Mouse (Mus musculus) thymus, postnatal 4 days (tissue): ENCODE measurements around the gene Adgrv1.

Experiments
- DNase-seq: peaks from one replicate; pipeline ENCODE4 v3.0.0; 2021

The Adgrv1 gene

GRCm38 (mm10) chr13:81236758-81237395 is 396.1 kb downstream of the Adgrv1 start:
- no peak for DNase-seq

GRCm38 (mm10) chr13:81234031-81234430 is 398.9 kb downstream of the Adgrv1 start:
- DNase-seq = no peak

GRCm38 (mm10) chr13:81232839-81233238 is 400.1 kb downstream of the Adgrv1 start:
- no peak for DNase-seq

GRCm38 (mm10) chr13:81230161-81230560 is 402.8 kb downstream of the Adgrv1 start:
- no peak for DNase-seq

- DNase-seq = no peak
These were observed 409.2 kb downstream of the Adgrv1 start for GRCm38 (mm10) chr13:81223768-81224167.

DNA sequence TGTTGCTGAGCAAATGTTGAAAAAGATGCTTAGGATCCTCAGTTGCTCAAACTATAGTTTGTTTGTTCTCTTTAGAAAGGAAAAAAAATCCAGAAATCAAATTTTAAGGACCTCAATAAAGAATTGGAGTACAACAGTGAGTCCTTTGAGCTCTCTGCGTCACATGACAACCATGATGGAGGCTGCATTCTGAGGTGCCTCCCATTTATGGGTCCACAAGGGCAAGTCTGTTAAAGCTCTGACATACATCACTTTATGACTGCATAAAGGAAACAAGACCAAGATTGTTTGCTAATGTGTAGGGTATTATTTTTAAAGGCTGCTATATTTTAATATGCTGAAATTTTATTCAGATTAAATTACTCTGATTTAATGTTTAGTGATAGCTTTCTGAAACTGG is 410.6 kb downstream of the Adgrv1 start:
- DNase-seq = no peak

- no peak for DNase-seq
These were observed 421.5 kb downstream of the Adgrv1 start for GRCm38 (mm10) chr13:81211436-81211835.

DNA sequence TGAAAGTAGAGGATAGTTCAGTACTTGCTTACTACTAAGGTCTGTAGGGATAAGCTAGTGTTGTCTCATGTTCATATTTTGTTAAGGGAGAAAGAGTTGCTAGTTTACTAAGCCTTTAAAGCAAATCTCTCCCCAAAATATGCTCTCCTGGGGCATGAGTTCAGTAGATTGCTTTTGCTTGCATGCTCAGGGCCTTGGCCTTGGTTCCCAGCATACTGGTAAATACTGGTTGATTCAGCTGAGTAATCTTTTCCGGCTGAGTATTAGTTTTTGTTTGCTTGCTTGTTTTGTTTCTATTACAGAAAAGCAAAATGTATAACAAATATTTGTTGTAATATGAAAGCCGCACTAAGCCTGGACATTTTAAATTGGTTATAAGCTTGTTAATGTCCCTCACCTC is 422.4 kb downstream of the Adgrv1 start:
- DNase-seq = no peak

- DNase-seq = no peak
These were observed 423.1 kb downstream of the Adgrv1 start for GRCm38 (mm10) chr13:81209815-81210214.

GRCm38 (mm10) chr13:81208106-81208613 is 424.8 kb downstream of the Adgrv1 start:
- DNase-seq = no peak

DNA sequence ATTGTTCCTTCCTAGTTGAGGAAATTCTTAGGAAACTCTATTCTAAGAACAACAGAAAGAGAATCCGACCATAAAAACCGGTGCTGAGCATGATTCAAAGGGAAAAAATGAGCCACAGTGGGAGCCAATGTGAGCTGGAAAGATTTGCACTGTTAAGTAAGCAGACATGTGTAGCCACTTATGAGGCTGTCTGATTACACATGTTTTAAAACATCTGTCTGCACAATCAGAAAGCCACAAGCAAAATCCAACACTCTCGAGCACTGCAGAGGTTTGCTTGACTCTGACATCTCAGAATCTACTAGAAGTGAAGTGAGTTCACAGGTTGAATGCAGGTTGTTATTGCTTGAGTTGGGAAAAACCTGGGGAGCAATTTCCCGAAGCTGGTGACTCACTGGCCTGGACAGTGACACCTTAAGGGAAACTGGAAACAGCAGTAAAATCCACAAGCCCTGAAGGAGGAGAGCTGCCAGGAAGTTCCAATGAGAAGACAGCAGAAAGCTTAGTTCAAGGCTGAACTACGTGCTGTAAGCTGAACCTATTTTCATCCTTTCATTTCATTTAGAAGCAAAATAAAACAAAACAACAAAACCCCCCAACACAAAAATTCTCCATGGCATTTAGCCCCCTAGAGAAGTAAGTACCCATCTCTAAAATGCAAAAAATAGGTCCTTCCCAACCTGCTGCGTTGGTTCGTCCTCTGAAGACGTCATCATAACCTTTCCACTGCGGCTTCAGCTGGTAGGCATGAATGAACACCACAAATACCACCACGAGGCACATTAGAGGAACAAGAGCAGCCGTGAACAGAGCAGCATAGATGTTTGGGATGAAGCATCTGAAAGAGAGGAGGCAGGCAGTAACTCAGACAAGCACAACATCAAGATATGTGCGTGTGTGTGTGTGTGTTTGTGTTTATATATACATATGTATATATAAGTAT is 450.7 kb downstream of the Adgrv1 start:
- DNase-seq = no peak

DNA sequence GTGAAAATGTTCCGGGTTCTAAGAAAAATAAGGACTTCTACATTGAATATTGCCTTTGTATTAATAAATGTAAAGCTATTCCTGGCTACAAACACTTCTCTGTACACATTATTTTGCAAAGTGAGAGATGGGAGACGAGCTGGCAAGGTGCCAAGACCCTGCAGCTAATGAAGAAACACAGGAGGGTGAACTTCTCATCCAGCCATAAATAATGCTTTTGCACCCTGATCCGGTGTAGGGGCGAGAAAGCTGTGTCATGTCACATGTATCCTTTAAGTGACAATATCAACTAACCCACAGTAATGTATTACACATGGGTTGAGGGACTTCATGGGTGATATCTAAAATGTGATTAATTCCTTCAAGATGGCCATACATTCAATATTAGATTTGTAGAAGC is 451.5 kb downstream of the Adgrv1 start:
- DNase-seq = no peak

GRCm38 (mm10) chr13:81176820-81177219 is 456.1 kb downstream of the Adgrv1 start:
- no peak for DNase-seq

DNA sequence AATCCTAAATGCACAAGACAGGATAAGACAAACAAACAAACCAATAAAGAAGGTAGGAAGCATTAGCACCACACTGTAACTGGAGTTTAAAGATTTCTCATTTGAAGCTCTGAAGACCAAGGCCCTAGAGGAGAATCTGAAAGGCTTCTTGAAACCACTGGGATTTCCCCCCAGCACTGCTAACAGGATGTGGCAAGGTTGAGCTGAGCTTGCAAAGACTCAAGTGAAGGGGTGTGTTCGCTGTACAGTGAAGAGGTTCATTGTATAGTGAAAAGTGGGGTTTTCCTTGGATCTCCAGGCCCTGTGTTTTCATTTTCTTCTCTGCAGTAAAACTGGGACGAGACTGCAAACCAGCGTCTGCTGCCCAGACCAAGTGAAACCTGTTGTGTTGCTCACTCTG is 456.9 kb downstream of the Adgrv1 start:
- DNase-seq = peak; percentile 23

GRCm38 (mm10) chr13:81171115-81171514 is 461.8 kb downstream of the Adgrv1 start:
- DNase-seq = no peak

DNA sequence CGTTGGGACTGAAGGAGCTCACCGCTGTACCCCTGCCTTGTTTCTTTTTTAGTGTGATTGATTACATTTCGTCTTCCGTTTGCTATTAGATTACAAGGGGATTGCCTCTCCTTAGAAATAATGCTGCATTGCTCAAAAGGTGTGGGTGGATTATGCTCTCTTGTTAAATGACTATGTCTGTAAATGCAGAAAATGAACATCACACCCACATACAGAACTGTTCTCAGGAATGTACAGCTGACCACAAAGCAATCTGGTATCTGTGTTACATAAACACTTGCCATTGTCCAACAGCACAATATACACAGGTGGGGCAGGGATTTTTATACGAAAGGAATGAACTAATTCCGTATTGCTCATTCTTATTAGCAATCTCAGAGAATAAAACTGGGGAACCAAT is 465.5 kb downstream of the Adgrv1 start:
- no peak for DNase-seq

DNA sequence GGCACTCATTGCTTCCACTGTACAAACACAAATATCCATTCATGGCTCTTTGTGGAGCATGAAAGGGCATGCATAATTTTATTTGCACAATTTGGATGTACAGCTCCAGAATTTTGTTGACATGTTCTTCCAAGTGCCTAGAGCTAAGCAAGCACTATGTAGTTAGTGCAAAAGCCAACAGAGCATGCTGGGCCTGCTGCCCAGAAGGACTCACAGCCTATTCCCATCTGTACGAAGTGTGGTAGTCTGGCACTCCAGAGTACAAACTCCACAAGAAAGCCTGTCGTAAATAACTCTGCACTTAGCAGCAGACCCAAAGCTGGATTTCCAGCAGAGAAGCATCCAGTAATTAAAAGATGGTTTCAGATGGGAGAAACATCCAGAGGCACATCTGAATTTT is 473.1 kb downstream of the Adgrv1 start:
- DNase-seq = no peak

DNA sequence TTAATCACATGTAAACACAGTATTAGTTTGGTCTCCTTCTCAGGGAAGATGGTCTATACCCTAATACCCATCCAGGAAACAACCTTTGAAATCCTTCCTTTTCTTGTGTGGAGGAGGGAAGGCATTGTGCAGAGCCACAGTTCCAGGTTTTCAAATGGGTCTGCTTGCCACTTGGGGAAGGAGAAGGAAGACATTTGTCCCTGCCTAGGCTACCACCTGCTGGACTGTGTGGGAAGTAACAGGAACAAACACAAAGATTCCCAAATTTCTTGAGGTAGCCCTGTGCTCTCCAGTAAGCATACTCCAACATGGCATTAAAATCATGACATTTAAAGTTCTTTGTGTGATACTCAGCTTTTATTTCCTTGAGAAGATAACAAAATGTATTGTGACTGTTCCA is 477.6 kb downstream of the Adgrv1 start:
- no peak for DNase-seq

DNA sequence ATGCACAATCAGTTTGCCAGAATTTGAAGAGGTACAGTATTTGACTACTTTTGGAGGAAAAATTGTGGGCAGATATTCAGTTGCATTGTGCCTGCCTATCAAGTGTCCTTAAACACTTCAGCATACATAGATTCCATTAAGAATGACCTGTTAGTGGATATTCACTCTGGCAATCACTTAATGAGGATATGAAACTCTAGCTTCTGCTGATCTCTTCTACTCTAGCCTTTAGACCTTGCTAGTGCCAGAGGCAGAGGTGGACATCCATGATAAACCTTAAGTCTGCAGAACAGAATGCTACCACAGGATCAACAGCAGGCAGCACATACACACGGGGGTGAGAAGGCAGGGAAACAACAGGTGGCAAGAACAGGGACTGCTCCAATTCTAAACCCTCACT is 488.5 kb downstream of the Adgrv1 start:
- no peak for DNase-seq

- DNase-seq = no peak
These were observed 490.6 kb downstream of the Adgrv1 start for GRCm38 (mm10) chr13:81142268-81142884.

GRCm38 (mm10) chr13:81136652-81137422 is 496.1 kb downstream of the Adgrv1 start:
- DNase-seq = no peak

DNA sequence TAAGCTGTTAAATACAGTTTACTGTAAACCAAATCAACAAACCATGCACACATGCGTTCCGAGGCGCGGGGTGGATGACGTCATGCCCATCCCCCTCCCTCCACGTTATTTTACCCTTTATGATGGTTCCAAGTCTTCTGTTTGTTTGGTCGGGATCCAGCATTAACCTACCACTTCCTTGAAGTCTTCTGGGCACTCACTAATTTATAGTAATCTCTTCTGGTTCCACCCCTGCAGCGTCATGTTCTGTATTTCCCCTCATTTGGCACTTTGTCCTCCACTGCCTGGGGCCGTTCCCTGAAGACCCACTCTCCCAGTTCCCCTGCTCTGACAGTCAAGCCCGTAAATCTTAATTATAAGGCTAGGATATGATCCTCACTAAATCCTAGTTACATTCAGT is 497.0 kb downstream of the Adgrv1 start:
- DNase-seq = no peak

- DNase-seq = no peak
These were observed 498.5 kb downstream of the Adgrv1 start for GRCm38 (mm10) chr13:81134412-81134811.
